Mouse (Mus musculus) bone marrow macrophage, adult 2 months (primary cell): ENCODE results near the gene Ccdc61. TPM values are rescaled to one million over a fixed set of nuclear protein-coding genes. Genes with fewer than 3 reads are reported as not detected.

Experiments
- H3K27ac ChIP-seq: 2 replicates; pipeline ENCODE4 v1.5.1; 2012; ENCODE audit warnings: low read depth, low read length; ENCODE audit not compliant: insufficient read depth
- H3K4me1 ChIP-seq: 2 replicates; pipeline ENCODE4 v1.6.1; 2012; ENCODE audit warnings: low read length; ENCODE audit not compliant: control insufficient read depth, insufficient read depth
- H3K4me3 ChIP-seq: 2 replicates; pipeline ENCODE4 v1.5.1; 2012; ENCODE audit warnings: mild to moderate bottlenecking, low read length, moderate library complexity; ENCODE audit not compliant: insufficient read depth
- CTCF ChIP-seq: IDR thresholded peaks from 2 replicates; pipeline ENCODE4 v1.5.1; 2012; ENCODE audit warnings: low read depth, mild to moderate bottlenecking, low read length, moderate library complexity
- POLR2A ChIP-seq: IDR thresholded peaks from 2 replicates; pipeline ENCODE4 v1.6.1; 2012; ENCODE audit warnings: mild to moderate bottlenecking, low read depth, low read length, borderline replicate concordance
- polyA plus RNA-seq: library from polyadenylated mRNA; stranded (reverse); fragments of >200 nt; gene quantifications from 2 replicates; pipeline ENCODE4 v1.2.4, GENCODE M21; 2012; ENCODE audit not compliant: missing spikeins, insufficient read depth, insufficient read length

Gene Ccdc61
- polyA plus RNA-seq, 1 experiment, result 18.1 TPM

DNA sequence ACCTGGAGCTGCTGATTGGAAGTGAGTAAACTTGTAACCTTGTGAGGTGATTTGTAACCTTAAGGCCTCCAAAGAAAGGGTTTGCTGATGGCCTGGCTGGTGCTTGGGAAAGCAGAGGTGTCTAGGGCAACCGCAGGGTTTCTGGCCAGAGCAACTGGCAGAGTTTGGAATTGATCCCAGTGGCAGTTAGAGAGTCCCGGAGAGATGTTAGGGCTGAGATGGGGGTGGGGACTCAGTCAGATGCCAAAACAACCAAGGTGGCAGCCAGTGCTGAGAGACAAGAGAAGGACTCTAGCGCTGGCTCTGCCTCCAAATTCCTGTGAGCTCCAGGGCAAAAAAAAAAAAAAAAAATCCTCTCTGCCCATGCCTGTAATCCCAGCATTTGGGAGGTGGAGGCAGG, 7.7 kb upstream of the Ccdc61 start:
- TF ChIP-seq CTCF, result no peak
- no peak for TF ChIP-seq POLR2A
- H3K4me3 ChIP-seq, result no peak overlapping the region
- H3K27ac ChIP-seq, result no peak overlapping the region
- no peaks in the 10 kb centered on the region for H3K4me1 ChIP-seq

DNA sequence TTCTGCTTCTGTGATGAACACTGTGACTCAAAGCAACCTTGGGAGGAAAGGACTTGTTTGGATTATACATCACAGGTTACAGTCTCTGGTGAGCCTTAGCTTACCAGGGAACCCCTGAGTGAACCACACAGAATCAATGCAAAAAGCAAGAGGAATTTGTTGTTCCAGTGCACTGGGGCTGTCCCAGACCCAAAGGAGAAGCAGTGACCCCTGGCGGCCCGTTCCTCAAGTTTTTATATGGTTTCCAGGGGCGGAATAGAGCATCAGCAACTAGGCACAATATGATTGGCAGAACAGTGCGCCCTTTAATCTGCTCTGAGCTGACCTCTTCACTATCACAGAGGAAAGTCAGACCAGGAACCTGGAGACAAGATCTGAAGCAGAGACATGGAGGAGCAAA, 6.0 kb upstream of the Ccdc61 start:
- Histone ChIP-seq H3K4me1 (peaks cover 2% of the 10 kb centered on the region; the same call in 1 of the 2 replicates), H3K4me3 (no peak overlapping the region), H3K27ac (no peak overlapping the region)
- no peak for TF ChIP-seq POLR2A
- no peak for TF ChIP-seq CTCF

DNA sequence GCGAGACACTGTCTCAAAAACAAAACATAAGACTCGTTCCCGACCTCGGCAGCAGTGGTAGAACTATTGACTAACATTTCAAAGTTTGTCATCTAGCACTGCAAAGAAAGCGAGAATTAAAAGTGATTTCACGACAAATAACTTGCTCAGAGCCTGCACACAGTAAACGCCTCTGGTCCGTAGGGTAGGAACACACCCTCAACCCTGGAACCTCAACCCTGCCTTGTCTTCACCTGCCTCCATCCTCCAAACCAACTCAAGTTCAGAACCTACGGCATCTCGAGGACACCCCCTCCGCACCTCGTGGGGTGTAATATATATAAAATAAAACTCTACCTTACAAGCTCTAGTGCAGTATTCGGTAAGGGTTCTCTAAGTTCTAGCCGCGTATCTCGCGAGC, 418 bp downstream of the Ccdc61 start:
- TF ChIP-seq CTCF, result no peak
- Histone ChIP-seq H3K4me1 (peaks cover 14% of the 10 kb centered on the region; the same call in 1 of the 2 replicates), H3K27ac (no peak overlapping the region), H3K4me3 (peak overlapping the region; percentile 82)

DNA sequence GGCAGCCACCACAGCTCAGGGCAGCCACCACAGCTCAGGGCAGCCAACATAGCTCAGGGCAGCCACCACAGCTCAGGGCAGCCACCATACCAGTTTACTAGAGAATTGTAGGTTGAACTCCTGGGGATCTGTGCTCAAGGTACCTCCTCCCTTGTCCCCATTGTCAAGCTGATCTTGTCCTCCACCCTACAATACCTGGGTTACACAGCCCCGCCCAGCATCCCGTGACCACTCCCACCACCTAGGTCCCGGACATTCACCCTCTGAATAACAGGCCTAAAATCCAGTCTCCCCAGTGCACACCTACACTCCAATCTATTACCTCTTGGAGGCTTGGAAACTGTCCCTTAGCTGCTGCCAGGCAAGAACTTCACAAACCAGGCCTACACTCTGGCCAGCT, 5.2 kb downstream of the Ccdc61 start:
- peaks cover 8% of the 10 kb centered on the region; the same call in 1 of the 2 replicates for H3K4me1 ChIP-seq
- H3K4me3 ChIP-seq, result no peak overlapping the region
- H3K27ac ChIP-seq, result no peak overlapping the region
- no peak for TF ChIP-seq POLR2A

DNA sequence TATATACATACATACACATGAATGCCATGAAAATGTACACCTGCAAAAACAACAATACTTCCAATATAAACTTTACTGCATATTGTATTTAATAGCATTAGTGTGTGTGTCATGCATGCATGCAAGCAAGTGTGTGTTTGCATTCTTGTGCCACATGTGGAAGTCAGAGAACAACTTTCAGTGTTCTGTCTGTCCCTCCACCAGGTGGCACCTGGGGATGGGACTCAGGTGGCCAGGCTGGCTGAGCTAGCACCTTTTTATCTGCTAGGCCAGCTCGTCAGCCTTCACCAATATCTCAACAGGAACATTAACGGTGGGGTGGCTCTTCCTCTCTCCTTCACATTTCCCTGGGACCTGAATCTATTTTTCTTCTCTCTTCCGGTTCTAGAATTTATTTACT, 7.7 kb downstream of the Ccdc61 start:
- Histone ChIP-seq H3K4me3 (no peak overlapping the region), H3K4me1 (no peaks in the 10 kb centered on the region), H3K27ac (no peak overlapping the region)
- TF ChIP-seq POLR2A (no peak), CTCF (no peak)

DNA sequence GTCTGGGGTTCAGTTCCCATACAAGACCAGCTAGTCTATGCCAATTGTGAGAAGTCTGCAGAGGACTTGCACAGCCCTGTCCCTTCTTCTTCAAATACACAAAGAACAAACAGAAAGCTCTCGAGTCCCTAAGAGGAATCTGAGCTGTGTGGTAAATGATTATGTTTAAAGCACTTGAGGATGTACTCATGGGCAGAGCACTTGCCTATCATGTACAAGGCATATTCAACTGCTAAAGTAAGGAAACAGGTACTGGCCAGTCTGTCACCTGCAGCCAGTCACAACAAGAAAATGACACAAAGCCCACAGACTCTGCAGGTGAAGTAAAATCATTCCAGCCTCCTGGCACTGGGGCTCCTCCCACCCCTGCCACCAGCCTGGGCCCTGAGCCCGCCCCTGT, 9.7 kb downstream of the Ccdc61 start:
- TF ChIP-seq CTCF, result no peak
- Histone ChIP-seq H3K4me1 (no peaks in the 10 kb centered on the region), H3K4me3 (no peak overlapping the region), H3K27ac (no peak overlapping the region)

DNA sequence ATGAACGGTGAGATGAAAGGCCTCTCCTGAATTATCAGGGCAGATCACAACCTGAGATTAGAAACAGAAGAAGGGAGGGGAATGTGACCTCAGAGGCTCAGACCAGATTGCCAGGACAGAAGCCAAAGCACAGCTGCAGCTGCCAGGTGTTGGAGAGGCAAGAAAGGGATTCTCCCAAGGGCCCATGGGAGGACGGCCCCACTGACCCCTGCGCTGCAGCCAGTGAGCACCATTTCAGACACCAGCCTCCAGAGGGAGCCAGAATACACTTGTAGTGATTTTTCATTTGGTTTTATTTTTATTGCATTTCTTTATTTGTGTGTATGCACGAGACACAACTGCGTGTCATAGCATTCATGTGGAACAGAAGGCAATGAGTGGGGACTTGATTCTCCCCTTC, 13.7 kb downstream of the Ccdc61 start:
- Histone ChIP-seq H3K4me3 (no peak overlapping the region), H3K4me1 (no peaks in the 10 kb centered on the region), H3K27ac (no peak overlapping the region)
- no peak for TF ChIP-seq POLR2A
- TF ChIP-seq CTCF, result peak; percentile 35; the same call in 1 of the 2 replicates

DNA sequence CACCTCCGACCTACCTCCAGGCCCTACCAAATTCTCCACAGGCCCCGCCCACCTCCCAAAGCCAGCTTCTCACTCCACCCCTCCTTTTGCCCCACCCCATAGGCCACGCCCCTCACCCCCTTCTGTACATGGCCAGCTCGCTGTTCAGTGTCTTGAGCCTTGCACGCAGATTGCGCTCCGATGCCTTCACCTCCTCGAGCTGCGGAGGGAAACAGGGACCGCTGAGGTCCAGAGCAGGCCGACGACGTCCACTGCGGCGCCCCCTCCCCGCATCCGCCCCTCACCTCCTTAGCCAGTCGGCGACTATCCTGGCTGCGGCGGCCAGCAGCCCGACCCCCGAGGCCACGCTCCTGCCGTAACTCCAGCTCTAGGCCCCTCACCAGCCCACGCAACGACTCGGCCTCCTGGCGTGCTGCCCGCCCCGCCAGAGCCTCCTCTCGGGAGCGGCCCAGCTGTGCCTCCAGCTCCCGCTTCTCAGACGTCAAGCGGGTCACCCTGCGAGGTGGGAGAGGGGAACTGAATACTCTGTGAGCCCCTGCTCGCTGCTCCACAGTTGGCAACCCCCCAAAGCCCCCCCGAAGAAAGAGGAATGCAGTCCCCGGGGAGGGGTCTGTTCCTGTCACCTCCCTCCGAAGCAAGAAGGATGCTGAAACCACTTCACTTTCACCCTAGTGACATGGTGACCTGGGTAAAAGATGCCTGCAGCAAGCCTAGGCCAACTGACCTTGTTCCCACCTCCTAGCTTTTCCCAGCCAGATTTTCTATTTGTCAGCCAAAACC, 16.4 kb downstream of the Ccdc61 start:
- Histone ChIP-seq H3K4me3 (no peak overlapping the region), H3K4me1 (no peaks in the 10 kb centered on the region), H3K27ac (no peak overlapping the region)
- TF ChIP-seq POLR2A, result no peak
- no peak for TF ChIP-seq CTCF

DNA sequence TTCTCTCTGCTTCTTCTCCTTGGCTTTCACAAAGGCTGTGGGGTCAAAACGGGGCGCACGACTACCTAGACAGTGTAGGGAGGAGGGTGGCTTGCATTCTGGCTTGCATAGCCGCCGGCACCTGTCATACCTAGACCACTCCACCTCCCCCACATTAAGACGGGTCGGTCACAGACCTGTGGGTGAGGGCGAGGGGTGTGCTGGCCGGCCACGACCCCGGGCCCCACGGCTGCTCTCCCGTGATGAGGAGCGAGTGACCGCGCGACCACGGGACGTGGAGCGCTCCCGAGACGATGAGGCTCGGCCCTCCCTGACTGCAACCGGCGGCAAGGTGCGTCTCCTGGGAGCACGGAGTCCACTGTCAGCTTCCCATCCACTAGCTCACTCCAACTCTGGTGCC, 17.2 kb downstream of the Ccdc61 start:
- Histone ChIP-seq H3K4me3 (no peak overlapping the region), H3K4me1 (no peaks in the 10 kb centered on the region), H3K27ac (no peak overlapping the region)
- no peak for TF ChIP-seq CTCF
- TF ChIP-seq POLR2A, result no peak

DNA sequence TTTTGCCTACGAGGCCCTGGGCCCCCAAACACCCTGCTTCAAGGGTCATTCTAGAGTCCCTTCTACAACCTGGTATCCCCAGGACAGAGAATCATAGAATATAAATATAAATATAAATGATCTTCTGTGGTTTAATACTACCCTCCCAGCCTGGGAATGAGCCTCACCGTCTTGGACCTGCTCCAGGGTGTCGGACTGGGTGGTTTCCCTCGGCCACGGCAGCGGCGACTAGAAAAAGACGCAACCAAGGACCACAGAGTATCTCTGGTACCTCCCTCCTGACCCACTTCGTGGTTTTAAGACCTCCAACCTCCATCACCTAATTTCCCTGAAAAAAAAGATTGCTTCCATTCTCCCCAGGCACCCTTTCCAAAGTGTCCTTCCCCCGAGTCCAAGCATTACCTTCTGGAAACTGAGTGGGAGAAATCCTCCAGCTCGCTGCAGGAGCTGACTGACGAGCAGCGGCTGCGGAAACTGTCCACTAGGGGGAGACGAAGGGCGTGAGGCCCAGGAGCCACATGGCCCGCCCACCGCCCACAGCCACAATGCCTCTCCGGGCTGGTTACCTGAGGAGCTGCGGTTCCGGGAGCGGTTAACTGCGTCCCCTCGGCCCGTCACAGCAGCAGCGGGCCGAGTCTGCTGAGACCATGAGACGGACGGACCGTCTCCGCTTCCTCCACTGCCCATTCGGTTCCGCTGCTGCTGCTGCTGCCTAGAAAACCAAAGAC, 18.2 kb downstream of the Ccdc61 start:
- peak overlapping the region; percentile 30 for H3K4me3 ChIP-seq

More for the DNA sequence above, 18.2 kb downstream of the Ccdc61 start:
- Histone ChIP-seq H3K4me1 (no peaks in the 10 kb centered on the region), H3K27ac (no peak overlapping the region)
- TF ChIP-seq POLR2A (no peak), CTCF (peak; percentile 49)
